Mouse (Mus musculus) spleen, postnatal 4 days (tissue): Measurements from ENCODE around the gene Pxdc1.
A peak's percentile ranks its signal among the peaks of the same experiment; 100 is the strongest.

Experiments used
- DNase-seq, 2 experiments: peaks; one replicate each; pipeline ENCODE4 v3.0.0; 2022; ENCODE audit warnings: low spot score in 2 of 2

The Pxdc1 gene

DNA sequence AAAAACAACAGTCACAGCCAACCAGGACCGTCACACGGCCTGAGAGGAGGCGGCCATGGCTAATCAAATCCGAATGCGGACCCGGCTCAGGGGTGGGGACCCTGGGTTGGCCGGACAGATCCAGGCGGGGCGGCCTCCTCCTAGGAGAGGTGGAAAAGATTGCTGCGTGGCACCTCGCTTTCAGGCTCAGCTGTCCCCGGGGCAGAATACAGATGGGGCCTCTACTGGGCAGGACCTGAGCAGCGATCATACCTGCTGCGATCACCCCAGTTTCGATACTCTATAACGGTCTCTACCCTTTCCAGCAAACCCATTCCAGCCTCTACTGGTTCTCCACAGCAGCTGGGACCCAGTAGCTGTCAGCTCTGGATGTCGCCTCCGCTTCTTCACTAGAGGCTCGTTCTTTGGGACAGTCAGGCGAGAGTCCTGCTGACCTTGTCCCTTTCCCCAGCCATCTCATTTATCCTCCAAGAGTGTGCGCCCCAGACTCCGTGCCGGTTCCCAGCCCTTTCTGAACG lies 1.8 kb downstream of the Pxdc1 start:
- no peak for DNase-seq

DNA sequence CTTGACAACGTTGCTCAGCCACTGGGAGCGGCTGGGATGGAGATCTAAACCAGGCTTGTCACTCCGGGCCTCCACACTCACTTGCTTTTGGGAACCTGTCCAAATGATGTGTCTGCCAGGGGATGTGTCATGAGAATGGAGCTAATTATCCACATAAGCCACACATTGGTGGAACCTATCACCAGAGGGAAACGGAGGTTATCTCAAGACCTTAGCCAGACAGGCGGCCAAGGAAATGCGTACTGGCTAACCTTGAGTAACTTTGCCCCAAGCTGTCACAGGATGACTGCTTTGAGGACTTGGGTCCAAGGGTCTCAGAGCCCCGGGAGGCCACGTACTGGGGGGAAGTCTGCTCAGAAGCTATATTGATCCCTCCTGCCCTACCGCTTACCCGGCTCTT lies 2.3 kb downstream of the Pxdc1 start:
- no peak for DNase-seq

DNA sequence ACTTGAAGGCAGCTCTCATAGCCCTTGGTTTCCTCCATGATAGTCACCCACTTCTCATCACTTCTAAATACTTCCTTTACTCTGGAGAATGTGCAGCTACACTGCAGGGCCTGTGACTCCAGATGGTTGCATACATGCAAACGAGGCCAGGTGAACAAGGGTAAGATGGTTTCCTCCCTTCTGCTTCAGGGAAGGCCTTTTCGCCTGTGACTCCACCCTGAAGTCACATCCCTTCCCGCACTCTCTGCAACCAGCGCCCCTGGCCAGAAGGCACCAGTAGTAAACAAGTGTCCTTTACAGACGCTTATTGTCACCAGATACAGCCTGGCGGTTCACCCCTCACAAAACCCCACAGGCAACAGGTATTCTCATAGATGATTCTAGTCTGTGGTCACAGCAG lies 2.9 kb downstream of the Pxdc1 start:
- DNase-seq, result no peak

DNA sequence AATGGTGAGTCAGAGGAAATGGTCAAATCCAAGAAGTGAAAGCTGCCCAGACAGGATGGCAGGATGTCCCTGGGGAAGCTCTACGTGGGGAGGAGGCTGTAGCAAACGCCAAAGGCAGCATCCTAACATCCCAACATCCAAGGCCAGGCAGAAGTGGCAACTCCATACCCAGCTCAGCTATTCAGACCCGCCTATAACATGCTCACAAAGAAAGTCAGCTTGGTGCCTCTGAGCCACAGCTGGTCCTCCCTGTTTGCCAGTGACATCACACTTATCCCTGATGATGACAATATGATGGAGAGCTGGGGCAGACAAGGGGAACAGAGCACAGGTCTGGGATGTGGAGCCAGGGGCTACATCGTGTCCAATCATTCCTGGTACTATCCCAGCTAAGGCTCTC lies 5.5 kb downstream of the Pxdc1 start:
- no peak for DNase-seq

DNA sequence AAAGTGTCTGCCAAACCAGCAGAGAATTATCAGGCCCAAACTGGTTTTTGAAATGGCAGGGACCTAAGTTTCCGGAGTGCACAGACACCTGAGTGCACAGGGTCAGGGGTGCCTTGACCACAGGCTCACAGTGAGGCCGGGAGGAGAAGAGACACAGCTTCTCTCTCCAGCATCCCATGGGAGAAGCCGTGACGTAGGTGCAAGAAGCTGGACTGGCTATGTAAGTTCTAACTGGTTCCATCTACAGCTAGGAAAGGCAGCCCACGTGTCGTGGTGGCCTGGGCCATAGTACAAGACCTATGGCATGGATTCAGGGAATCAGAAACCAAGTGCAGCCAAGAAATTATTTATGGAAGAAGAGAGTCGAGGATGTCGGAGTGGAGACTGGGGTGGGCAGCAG lies 6.1 kb downstream of the Pxdc1 start:
- no peak for DNase-seq

DNA sequence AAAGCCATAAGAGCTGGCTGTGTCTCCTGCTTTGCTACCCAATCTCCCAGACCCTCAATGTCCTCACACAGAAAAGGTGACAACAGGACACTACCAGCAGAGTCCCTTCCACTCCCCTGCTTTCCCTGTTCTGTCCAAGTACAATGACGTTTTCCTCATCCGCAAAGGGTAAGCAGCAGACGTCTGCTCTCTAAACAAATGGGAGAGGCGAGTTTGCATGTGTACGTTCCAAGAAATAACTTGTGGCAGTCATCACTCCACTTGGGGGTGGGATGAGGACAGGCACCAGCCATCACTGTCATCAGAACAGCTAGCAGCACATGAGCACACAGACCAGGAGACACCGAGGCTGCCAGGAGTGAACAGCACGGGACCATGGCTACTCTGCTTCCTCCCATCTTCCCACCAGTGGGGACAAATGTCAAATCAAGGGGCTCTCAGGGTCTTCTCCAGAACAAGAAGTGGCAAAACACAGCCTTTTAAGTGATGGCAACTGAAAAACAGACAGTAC lies 7.0 kb downstream of the Pxdc1 start:
- no peak for DNase-seq

DNA sequence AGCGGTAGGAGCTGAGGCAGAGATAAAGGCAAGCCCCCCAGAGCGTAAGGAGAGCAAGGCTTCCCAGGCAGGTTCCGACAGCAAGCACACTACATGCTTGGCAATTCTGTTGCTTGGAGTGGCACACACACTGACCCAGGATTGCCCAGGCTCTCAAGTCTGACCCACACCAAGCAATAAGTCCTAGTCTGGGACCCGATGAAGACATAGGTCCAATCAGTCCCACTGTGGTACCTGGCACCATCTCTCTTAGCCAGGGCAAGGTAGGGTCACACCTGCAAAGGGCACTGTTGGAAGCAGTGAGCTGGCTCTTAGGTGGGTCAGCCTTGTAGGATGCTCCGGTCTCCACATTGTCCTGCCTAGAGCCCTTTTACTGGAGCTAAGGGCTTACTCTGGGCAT lies 7.8 kb downstream of the Pxdc1 start:
- DNase-seq, result no peak

DNA sequence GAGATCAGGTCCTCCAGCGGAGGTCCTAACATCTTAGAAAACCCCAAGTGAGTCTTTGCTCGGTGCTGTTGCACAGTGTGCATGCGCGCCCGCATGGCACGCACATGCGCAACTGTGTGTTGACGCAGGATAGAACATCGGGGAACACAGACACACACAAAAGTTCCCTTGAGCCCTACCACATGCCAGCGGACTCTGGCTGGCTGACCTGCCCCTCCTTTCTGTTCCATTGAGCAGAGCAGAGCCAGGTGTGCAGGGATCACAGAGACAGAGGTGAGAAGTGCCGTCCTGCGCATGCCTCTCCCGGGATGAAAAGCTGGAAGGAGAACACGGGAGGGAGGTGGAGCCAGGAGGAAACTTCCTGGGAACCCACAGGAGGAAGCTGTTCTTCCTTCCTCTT lies 8.9 kb downstream of the Pxdc1 start:
- DNase-seq, result no peak

DNA sequence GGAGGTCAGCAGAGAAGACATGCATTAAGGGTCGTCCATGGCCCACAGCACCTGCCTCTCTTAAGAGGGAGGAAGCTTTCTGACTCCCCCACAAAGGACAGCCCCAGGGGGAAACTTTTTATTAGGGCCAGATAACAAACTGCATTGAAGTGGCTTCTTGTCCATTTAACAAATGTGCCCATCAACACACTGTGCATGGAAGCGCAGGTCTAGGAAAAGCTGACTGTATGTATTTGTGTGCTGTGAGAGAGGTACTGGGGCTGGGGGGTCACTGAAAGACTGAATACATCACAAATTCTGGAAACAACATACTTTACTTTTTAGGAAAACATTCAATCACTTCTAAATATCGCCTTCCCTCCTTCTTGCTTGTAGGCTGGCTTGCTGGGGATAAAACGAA lies 9.4 kb downstream of the Pxdc1 start:
- no peak for DNase-seq

DNA sequence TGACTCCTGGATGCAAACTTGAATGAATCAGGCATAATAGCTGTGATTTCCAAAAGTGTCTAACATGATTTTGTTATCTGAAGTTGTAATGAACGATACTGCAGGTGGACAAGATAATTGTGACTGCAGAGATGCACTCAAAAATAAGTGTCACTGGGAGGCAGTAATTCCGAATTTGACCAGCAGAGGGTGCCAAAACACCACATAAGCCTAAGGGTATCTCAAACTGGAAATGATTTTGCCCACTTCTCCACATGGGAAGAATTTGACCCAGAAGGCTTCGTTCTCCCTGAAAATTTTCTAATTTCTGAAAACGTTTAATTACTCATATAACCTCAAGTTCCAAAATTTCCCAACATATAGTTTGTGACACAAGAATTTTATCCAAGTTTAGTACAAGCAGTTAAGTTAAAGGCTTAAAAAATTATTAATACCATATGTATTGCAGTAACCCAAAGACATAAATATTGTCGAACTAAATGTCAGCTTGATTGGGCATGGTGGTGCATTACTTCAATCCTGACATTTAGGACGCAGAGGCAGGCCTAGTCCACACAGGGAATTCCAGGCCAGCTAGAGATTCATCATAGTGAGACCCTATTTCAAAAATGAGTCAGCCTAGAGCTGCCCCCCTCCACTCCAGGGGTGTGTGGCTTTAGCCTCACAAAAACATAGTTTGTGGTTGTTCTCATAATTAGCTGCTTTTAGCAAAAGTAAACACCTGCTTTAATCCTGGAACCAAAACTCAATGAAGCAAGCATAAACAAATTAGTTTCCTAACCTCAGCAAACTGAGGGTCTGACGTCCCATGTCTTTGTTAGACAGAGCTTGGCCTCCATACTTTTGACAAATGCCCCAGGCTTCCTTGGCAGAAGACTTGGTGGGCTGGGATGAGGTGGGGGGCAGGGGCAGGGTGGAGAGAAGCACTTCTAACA lies 10.1 kb downstream of the Pxdc1 start:
- peak; percentile 47 to 85 for DNase-seq

DNA sequence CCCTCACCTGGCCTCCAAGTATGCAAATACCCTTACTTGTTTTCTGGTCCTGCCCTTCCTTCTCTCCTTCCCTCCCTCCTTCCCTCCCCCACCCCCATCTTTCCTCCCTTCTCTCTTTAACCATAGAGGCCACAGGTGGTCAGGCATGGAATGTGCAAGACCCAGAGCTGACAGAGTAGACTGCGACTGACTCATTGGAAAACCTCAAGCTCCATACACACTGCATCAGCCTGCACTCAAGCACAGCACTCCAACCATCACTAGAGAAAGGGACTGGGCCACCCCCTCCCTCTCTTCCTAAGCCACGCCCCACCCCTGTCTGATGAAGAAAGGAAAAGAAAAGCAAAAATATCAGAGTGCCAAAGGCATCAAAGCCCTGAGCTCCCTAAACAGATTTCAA lies 12.2 kb downstream of the Pxdc1 start:
- DNase-seq, result no peak

DNA sequence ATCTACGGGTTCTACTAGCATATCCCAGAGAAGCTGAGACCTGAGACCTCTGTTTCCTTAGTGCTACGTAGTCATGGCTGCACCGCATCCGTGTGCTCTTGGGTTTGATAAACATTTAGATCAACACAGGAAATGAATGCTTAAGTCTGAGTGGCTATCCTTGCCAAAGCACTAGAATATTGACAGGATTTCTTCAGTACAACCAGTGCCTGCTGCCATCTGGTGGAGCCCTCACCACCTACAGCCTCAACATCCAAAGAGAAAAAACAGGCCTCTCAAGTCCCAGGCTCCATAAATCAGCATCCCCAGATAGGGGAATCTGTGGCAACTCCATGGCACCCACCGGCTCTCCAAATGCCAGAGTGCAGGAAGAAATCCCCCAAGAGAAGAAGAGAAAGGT lies 17.3 kb downstream of the Pxdc1 start:
- DNase-seq, result no peak

DNA sequence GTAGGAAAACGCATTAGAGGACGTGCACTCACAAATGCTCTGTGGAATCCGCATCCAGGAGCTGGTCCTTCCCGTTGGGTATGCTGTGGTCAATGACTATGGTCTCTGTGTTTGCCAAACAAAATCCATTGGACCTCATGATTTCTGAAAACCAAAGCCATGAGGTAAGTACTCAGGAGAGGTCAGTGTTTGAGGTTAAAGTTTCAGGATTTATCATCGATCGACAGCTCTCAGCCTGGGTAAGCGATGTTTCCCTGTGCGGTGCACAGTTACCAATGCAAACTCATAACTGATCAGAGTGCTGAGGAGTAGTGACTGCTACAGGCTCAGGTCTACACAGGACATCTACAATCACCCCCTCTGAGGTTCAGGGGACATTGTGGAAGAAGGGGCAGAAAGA lies 23.0 kb downstream of the Pxdc1 start:
- DNase-seq, result no peak

DNA sequence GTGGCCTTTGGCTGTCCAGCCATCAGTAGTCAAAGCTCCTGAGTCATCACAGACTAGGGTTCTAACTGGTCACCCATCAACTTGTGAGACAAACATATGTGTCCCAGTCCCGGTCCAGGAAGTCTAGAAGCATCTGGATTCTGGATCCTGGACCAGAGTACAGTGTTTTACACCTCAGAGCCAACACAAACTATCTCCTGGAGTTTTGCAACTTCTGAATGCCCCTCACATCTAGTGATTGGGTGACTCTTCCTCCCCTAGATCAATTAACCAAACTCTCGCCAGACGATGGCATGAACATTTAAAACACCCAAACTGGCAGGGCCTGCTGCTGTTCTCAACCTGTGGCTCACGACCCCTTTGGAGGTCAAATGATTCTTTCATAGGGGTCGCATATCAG lies 23.5 kb downstream of the Pxdc1 start:
- no peak for DNase-seq

DNA sequence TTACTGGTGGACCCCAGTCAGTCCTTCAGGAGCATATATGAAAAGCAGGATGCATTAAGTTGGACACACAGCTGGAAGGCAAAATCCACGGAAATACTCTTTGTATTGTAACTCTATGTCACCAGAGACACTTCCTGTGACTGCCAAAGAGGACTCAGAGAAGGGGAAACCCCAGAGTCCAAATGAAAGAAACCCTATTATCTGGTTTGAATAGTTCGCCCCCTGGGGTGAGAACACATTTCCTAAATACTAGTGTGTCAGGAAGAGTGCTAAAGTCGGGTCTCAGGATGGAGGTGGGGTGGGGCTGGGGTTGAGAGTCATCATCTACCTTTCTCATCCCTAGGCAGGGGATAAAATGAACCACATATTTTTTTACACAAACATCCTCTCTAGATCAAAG lies 25.8 kb downstream of the Pxdc1 start:
- DNase-seq, result no peak

DNA sequence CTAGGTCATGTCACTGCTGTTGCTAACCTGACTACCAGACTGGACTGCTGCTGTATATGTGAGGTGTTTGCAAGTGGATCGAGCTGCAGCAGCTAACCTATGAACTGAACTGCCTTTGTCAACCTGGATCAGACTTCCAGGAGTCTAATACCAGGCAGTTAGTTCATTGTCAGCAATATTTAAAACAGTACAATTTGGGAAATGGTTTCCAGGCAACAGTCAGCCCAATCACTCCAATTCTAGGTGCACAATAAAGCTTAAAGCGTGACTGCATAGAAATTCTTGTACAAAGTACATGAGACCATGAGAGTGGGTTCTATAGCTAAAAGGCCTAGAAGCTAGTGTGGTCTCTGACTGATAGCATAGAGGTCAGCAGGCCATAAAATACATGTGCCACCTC lies 28.9 kb downstream of the Pxdc1 start:
- DNase-seq, result no peak

DNA sequence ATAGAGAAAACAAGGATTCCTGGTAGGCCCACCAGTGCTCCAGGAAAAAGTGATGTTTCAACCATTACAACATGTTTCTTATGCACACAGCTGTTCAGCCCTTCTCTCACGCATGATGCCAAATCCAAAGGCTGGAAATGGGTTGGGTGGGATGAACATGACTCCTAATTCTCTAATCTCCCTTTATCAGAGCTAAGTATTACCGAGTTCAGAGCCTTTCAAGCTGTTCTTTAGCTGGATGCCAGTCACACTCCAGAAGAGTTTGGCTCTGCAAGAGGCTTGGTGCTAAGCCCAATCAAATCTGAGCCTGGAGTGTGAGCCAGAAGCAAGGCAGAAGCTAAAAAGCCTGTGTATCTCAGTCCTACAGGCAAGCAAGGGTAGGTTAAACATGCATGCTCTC lies 40.9 kb downstream of the Pxdc1 start:
- DNase-seq, result no peak

DNA sequence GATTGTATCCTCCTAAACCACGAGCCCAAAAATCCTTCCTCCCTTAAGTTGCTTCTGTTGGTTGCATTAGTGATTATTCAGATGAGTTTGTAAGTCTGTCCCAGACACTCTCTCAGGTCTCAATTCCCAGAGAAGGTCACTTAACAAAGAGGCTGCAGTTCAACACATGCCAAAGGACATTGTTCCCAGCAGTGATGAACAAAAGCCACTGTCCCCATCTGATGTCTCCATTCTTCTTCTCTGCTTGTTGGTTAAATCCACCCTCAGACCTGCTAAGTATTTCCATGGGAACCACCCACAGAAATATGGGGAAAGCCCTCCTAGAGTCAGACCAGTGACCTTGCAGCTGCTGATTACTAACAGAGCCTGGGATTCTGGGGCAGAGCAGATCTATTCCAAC lies 43.6 kb downstream of the Pxdc1 start:
- DNase-seq, result no peak

DNA sequence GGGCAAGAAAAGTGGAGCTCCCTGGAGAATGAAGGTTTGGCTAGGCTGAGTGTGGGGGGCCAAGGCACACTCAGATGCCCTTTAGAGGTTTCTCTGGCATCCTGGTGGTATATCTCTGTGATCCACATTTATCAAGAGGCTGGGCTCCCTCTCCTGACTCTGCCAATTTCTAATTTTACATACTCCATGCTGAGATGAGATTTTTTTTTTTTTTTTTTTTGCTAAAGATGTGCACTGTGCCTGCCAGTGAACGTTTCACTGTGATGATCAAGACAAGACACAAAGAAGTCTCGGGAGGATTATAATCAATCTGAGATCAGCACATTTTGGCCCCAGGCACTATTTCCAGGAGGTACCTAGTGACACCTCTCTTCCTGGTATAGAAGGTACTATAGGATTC lies 46.2 kb downstream of the Pxdc1 start:
- DNase-seq, result no peak

DNA sequence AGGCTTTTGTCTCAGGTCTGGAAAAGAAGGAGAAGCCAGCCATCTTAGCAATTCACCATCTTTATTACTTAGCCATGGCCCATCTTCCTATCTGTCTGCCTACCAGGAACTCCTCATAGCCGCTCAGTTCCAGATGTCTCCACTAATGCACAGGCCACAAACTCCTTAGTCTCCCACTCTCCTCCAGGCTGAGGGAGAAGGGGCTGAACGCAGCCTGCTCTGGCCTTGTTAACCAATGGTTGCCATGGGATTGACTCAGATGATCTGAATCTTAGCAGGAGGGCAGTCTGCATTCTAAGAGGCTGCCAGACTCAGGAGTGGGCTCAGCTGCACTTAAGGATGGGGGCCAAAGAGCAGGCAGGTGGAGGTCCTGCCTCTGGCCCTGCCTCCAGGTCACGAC lies 47.4 kb downstream of the Pxdc1 start:
- DNase-seq, result no peak

DNA sequence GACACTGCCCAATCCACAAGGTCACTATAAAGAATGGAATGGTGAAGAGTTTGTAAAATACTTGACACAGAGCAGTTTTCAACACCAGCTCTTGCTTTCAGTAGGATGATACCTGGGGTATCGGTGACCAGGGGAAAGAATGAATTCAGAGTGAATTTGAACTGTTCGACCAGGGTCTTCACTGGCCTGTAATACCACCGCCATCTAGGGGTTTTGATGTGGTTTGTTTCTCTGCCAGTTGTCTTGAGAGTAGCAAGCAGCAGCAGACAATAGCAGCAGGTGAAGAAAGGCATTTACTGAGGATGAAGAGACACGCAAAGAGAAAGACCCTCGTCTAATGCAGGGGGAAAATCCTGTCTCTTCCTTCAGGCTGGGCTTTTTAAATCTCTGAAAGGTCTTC lies 48.1 kb downstream of the Pxdc1 start:
- no peak for DNase-seq

DNA sequence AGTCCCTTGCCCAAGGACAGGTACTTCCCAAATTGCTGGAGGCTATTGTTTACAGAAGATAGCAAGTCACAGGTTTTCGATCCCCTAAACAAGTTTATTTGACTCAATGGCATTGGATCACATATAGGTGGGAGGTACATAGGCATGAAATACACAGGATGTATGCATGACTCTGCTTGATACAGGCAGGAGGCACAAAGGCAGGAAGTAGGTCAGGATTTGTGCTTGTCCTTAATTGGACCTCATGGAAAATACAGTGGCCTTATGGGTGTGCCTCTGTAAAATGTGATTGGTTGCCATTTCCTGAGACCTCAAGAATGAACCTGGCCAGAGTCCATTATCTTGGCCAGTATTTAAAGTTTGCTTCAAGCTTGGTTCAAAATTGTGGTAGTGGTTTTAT lies 48.9 kb downstream of the Pxdc1 start:
- DNase-seq, result no peak

DNA sequence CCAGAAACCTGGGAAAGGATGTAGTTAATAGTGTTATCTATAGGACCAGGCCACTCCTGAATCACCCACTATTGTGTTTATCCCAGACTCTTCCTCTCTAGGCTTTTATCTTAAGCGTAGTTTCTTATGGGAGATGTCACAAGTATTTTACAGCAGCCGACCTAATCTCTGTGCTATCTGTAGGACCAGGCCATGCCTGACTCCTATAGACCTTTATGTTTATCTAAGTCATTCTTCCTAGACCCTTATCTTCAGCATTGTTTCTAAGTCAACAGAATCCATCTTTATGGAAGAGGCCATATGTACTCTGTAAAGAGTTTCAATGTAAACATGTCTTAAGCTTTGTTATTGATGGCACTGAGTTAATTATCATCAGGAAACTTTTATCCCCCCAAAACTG lies 50.5 kb downstream of the Pxdc1 start:
- no peak for DNase-seq

DNA sequence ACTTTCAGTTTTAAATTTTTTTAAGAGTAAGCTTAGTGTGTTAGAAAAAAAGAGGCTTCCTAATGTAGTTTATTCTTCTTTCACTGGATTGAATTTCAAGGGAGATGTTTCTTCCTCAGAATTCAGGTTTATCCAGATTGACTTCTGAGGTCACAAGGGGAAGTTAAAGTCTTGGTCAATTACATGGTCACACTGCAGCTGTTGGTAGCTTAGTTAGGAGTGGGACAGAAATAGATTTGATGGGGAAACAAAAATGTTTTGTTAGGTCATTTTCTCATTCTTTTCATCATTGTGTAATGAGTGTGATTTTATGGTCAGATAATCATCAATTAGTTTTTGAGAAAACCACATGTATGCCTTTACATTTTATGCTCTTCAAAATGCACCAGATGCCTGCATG lies 56.5 kb downstream of the Pxdc1 start:
- no peak for DNase-seq
